Mouse (Mus musculus) embryo, embryonic 11.5 days (tissue): Measurements from ENCODE around the gene Slc22a14.
"Not testable (repeated sequence)": the region's sequence is repeated elsewhere in the genome, so short reads cannot be mapped to it uniquely, and the experiment has no call there.

Experiments
- DNase-seq: peaks from one replicate; pipeline ENCODE4 v3.0.0-alpha.2; 2012; ENCODE audit warnings: low read depth, low spot score

Slc22a14 gene

GRCm38 (mm10) chr9:119263067-119263466 is 102.3 kb downstream of the Slc22a14 start:
- no peak for DNase-seq

- no peak for DNase-seq
These were observed 104.5 kb downstream of the Slc22a14 start for GRCm38 (mm10) chr9:119260825-119261224.

- no peak for DNase-seq
These were observed 106.6 kb downstream of the Slc22a14 start for GRCm38 (mm10) chr9:119258785-119259184.

- no peak for DNase-seq
These were observed 107.2 kb downstream of the Slc22a14 start for GRCm38 (mm10) chr9:119258128-119258527.

- no peak for DNase-seq
These were observed 109.2 kb downstream of the Slc22a14 start for GRCm38 (mm10) chr9:119256161-119256560.

GRCm38 (mm10) chr9:119255096-119255495 is 110.3 kb downstream of the Slc22a14 start:
- no peak for DNase-seq

- DNase-seq: no peak
These were observed 111.2 kb downstream of the Slc22a14 start for GRCm38 (mm10) chr9:119254187-119254586.

- no peak for DNase-seq
These were observed 117.4 kb downstream of the Slc22a14 start for GRCm38 (mm10) chr9:119247996-119248395.

- DNase-seq: no peak
These were observed 118.5 kb downstream of the Slc22a14 start for GRCm38 (mm10) chr9:119246826-119247225.

- DNase-seq: no peak
These were observed 121.4 kb downstream of the Slc22a14 start for GRCm38 (mm10) chr9:119243981-119244380.

GRCm38 (mm10) chr9:119241169-119241865 is 124.0 kb downstream of the Slc22a14 start:
- no peak for DNase-seq

GRCm38 (mm10) chr9:119240286-119240997 is 124.9 kb downstream of the Slc22a14 start:
- no peak for DNase-seq

GRCm38 (mm10) chr9:119239274-119239673 is 126.1 kb downstream of the Slc22a14 start:
- no peak for DNase-seq

- no peak for DNase-seq
These were observed 126.6 kb downstream of the Slc22a14 start for GRCm38 (mm10) chr9:119238796-119239195.

GRCm38 (mm10) chr9:119231552-119231951 is 133.8 kb downstream of the Slc22a14 start:
- DNase-seq: no peak

- DNase-seq: no peak
These were observed 134.5 kb downstream of the Slc22a14 start for GRCm38 (mm10) chr9:119230829-119231228.

- DNase-seq: no peak
These were observed 145.1 kb downstream of the Slc22a14 start for GRCm38 (mm10) chr9:119220249-119220648.

- DNase-seq: no peak
These were observed 145.7 kb downstream of the Slc22a14 start for GRCm38 (mm10) chr9:119219667-119220066.

- not testable (repeated sequence) for DNase-seq
These were observed 150.0 kb downstream of the Slc22a14 start for GRCm38 (mm10) chr9:119215341-119215740.

- DNase-seq: no peak
These were observed 150.8 kb downstream of the Slc22a14 start for GRCm38 (mm10) chr9:119214601-119215000.

- DNase-seq: no peak
These were observed 152.4 kb downstream of the Slc22a14 start for GRCm38 (mm10) chr9:119212996-119213395.

- no peak for DNase-seq
These were observed 156.4 kb downstream of the Slc22a14 start, which contains the start of gene Slc22a13 for GRCm38 (mm10) chr9:119208998-119209397. Gene Slc22a13 (minus strand): TSS chr9:119209098.

GRCm38 (mm10) chr9:119207113-119207512 is 158.2 kb downstream of the Slc22a14 start:
- DNase-seq: no peak
